Mouse (Mus musculus) CH12.LX (cell line): ENCODE data around the gene Cyth3. TPM values are rescaled to one million over a fixed set of nuclear protein-coding genes. Genes with fewer than 3 reads are reported as not detected.

ENCODE experiments used
- DNase-seq: peaks from one replicate; pipeline ENCODE4 v3.0.0-alpha.2; 2013; ENCODE audit errors: extremely low read depth
- H3K27ac ChIP-seq: 2 replicates; pipeline ENCODE4 v1.5.1; 2012; ENCODE audit warnings: low read depth, mild to moderate bottlenecking, control low read depth, moderate library complexity; ENCODE audit not compliant: insufficient read depth
- H3K27me3 ChIP-seq: replicated peaks from 2 replicates; pipeline ENCODE3; 2012; ENCODE audit warnings: inconsistent platforms
- H3K36me3 ChIP-seq, 2 experiments: replicated peaks in 1 of 2; 2 replicates each; pipeline versions ENCODE3 to v1.6.1; 2012; ENCODE audit warnings: inconsistent platforms in 1 of 2, low read length in 1 of 2, mild to moderate bottlenecking in 1 of 2, mixed read lengths in 1 of 2, moderate library complexity in 1 of 2; ENCODE audit not compliant: control insufficient read depth in 1 of 2, insufficient read depth in 1 of 2
- H3K4me1 ChIP-seq, 2 experiments: 2 replicates each; pipeline ENCODE4 v1.6.1; 2012; ENCODE audit warnings: inconsistent platforms in 1 of 2, moderate library complexity in 1 of 2; ENCODE audit not compliant: insufficient read depth in 2 of 2, control insufficient read depth in 1 of 2
- H3K4me2 ChIP-seq: 2 replicates; pipeline ENCODE4 v1.6.1; 2012; ENCODE audit warnings: low read depth, mild to moderate bottlenecking, control low read depth; ENCODE audit not compliant: poor library complexity, insufficient read depth, severe bottlenecking
- H3K4me3 ChIP-seq, 3 experiments: fragments of 150-350 bp in 1 of 3; sonication (generic) in 1 of 3; replicated peaks in 1 of 3; 2 replicates each; pipeline versions ENCODE3 to v1.5.1; 2011 to 2012; ENCODE audit warnings: low read depth in 2 of 3, low read length in 2 of 3, mild to moderate bottlenecking in 2 of 3, moderate library complexity in 2 of 3, control low read depth in 1 of 3, improper control_type of control experiment in 1 of 3, inconsistent platforms in 1 of 3, mixed read lengths in 1 of 3; ENCODE audit not compliant: poor library complexity in 1 of 3
- H3K79me2 ChIP-seq: replicated peaks from 2 replicates; pipeline ENCODE4 v1.6.1; 2012; ENCODE audit warnings: mild to moderate bottlenecking, moderate library complexity; ENCODE audit not compliant: control insufficient read depth, poor library complexity, insufficient read depth, severe bottlenecking; ENCODE audit errors: extremely low read depth
- H3K9ac ChIP-seq: 2 replicates; pipeline ENCODE4 v1.6.1; 2012; ENCODE audit warnings: low read depth, mild to moderate bottlenecking, control low read depth, moderate library complexity; ENCODE audit not compliant: insufficient read depth
- H3K9me3 ChIP-seq: replicated peaks from 2 replicates; pipeline ENCODE3; 2012; ENCODE audit warnings: low read length, inconsistent platforms, mixed read lengths
- BHLHE40 ChIP-seq: IDR thresholded peaks from 2 replicates; pipeline ENCODE4 v1.6.1; 2011; ENCODE audit warnings: mild to moderate bottlenecking, low read depth, low read length, improper control_type of control experiment
- CHD1 ChIP-seq: IDR thresholded peaks from 2 replicates; pipeline ENCODE4 v1.6.1; 2012; ENCODE audit warnings: low read depth, low read length, improper control_type of control experiment, inconsistent platforms
- CHD2 ChIP-seq: IDR thresholded peaks from 2 replicates; pipeline ENCODE4 v1.6.1; 2011; ENCODE audit warnings: low read length, improper control_type of control experiment
- CTCF ChIP-seq, 2 experiments: IDR thresholded peaks in 1 of 2; conservative IDR thresholded peaks in 1 of 2; 2 replicates each; pipeline ENCODE4 v1.5.1; 2011 to 2012; ENCODE audit warnings: low read depth in 2 of 2, low read length in 2 of 2, improper control_type of control experiment in 1 of 2, inconsistent platforms in 1 of 2, mild to moderate bottlenecking in 1 of 2, moderate library complexity in 1 of 2
- GABPA ChIP-seq: IDR thresholded peaks from 2 replicates; pipeline ENCODE4 v1.6.1; 2012; ENCODE audit warnings: low read depth, low read length, improper control_type of control experiment, inconsistent platforms; ENCODE audit not compliant: insufficient replicate concordance
- HCFC1 ChIP-seq: IDR thresholded peaks from 2 replicates; pipeline ENCODE4 v1.6.1; 2012; ENCODE audit warnings: low read depth, mild to moderate bottlenecking, inconsistent platforms, low read length, improper control_type of control experiment
- IRF4 ChIP-seq: IDR thresholded peaks from 2 replicates; pipeline ENCODE4 v1.6.1; 2014; ENCODE audit warnings: low read depth, mild to moderate bottlenecking, inconsistent platforms, low read length, improper control_type of control experiment
- JUN ChIP-seq: IDR thresholded peaks from 2 replicates; pipeline ENCODE4 v1.6.1; 2011; ENCODE audit warnings: low read depth, mild to moderate bottlenecking, low read length, improper control_type of control experiment, moderate library complexity; ENCODE audit not compliant: insufficient read depth
- MAFK ChIP-seq: IDR thresholded peaks from 2 replicates; pipeline ENCODE4 v1.6.1; 2011; ENCODE audit warnings: low read length, improper control_type of control experiment; ENCODE audit not compliant: insufficient replicate concordance
- MAX ChIP-seq: IDR thresholded peaks from 2 replicates; pipeline ENCODE4 v1.6.1; 2011; ENCODE audit warnings: low read length, improper control_type of control experiment
- MAZ ChIP-seq: IDR thresholded peaks from 2 replicates; pipeline ENCODE4 v1.6.1; 2012; ENCODE audit warnings: low read depth, mild to moderate bottlenecking, inconsistent platforms, low read length, improper control_type of control experiment, moderate library complexity
- MYC ChIP-seq: IDR thresholded peaks from 2 replicates; pipeline ENCODE4 v1.6.1; 2011; ENCODE audit warnings: low read depth, mild to moderate bottlenecking, improper control_type of control experiment, low read length
- NRF1 ChIP-seq: IDR thresholded peaks from 2 replicates; pipeline ENCODE4 v1.6.1; 2014; ENCODE audit warnings: low read depth, mild to moderate bottlenecking, inconsistent platforms, low read length, improper control_type of control experiment, moderate library complexity
- PAX5 ChIP-seq: IDR thresholded peaks from 2 replicates; pipeline ENCODE4 v1.6.1; 2012; ENCODE audit warnings: low read length, inconsistent platforms, mixed read lengths
- POLR2A ChIP-seq: IDR thresholded peaks from 2 replicates; pipeline ENCODE4 v1.6.1; 2011; ENCODE audit warnings: low read depth, mild to moderate bottlenecking, improper control_type of control experiment, low read length
- RCOR1 ChIP-seq: conservative IDR thresholded peaks from 2 replicates; pipeline ENCODE4 v1.6.1; 2012; ENCODE audit warnings: low read depth, mild to moderate bottlenecking, inconsistent platforms, low read length, improper control_type of control experiment
- SIN3A ChIP-seq: IDR thresholded peaks from 2 replicates; pipeline ENCODE4 v1.6.1; 2012; ENCODE audit warnings: low read length, improper control_type of control experiment, inconsistent platforms
- TBP ChIP-seq: conservative IDR thresholded peaks from 2 replicates; pipeline ENCODE4 v1.6.1; 2011; ENCODE audit warnings: low read depth, low read length, improper control_type of control experiment
- TCF12 ChIP-seq: IDR thresholded peaks from 2 replicates; pipeline ENCODE4 v1.6.1; 2014; ENCODE audit warnings: low read depth, mild to moderate bottlenecking, inconsistent platforms, low read length, improper control_type of control experiment
- UBTF ChIP-seq: IDR thresholded peaks from 2 replicates; pipeline ENCODE4 v1.6.1; 2012; ENCODE audit warnings: low read depth, mild to moderate bottlenecking, inconsistent platforms, low read length, improper control_type of control experiment, moderate library complexity
- ZC3H11A ChIP-seq: IDR thresholded peaks from 2 replicates; pipeline ENCODE4 v1.6.1; 2012; ENCODE audit warnings: low read depth, mild to moderate bottlenecking, inconsistent platforms, low read length, improper control_type of control experiment
- ZKSCAN1 ChIP-seq: IDR thresholded peaks from 2 replicates; pipeline ENCODE4 v1.6.1; 2012; ENCODE audit warnings: low read depth, inconsistent platforms, low read length, improper control_type of control experiment, borderline replicate concordance
- ZMIZ1 ChIP-seq: IDR thresholded peaks from 2 replicates; pipeline ENCODE4 v1.6.1; 2012; ENCODE audit warnings: low read depth, mild to moderate bottlenecking, inconsistent platforms, low read length, improper control_type of control experiment
- dilution Hi-C: fragments of 300-500 bp; cut with MboI; formaldehyde crosslinking; loops from 2 replicates; pipeline ENCODE4 v1.14.3; 2020; ENCODE audit warnings: low sequenced_read_pairs; ENCODE audit not compliant: extremely low pct_unique_long_range_greater_than_20kb, extremely low pct_ligation_motif_present
- in situ Hi-C: fragments of 300-500 bp; cut with MboI; formaldehyde crosslinking; loops from 3 replicates; pipeline ENCODE4 v1.14.3; 2019; ENCODE audit warnings: low sequenced_read_pairs, low pct_ligation_motif_present, low pct_unique_long_range_greater_than_20kb, mixed read lengths
- polyA plus RNA-seq: library from polyadenylated mRNA; unstranded; fragments of >175 nt; gene quantifications from 2 replicates; pipeline ENCODE4 v1.2.1, GENCODE M21; 2012; ENCODE audit warnings: low read depth; ENCODE audit not compliant: insufficient read length
- total RNA-seq, 2 experiments: library from RNA; depleted of rRNA; stranded (reverse); fragments of 300-350 nt in 1 of 2; fragments of >200 nt in 1 of 2; gene quantifications; 2 replicates each; pipeline ENCODE4 v1.2.3; 2012 to 2014

Gene Cyth3
- total and polyA plus RNA-seq, 3 experiments, result 3.3 to 5.4 (median 4.8) TPM

- Histone ChIP-seq H3K36me3 (no peaks in the 10 kb centered on the region), H3K9ac (no peak overlapping the region), H3K27ac (no peak overlapping the region), H3K9me3 (no peaks in the 10 kb centered on the region), H3K4me1 (peaks cover 6 to 10% of the 10 kb centered on the region in 2 experiments; a peak in 2 of 4 replicates), H3K27me3 (no peaks in the 10 kb centered on the region), H3K4me2 (no peak overlapping the region), H3K4me3 (no peak overlapping the region), H3K79me2 (no peaks in the 10 kb centered on the region)
- dilution Hi-C loops (no loop called here), in situ Hi-C loops (loop anchor here (5.0 kb wide), 1 partner anchor 33 kb away; the partner anchor contains the start of gene Cyth3)
- TF ChIP-seq MAFK (no peak), CHD2 (no peak), IRF4 (no peak), BHLHE40 (no peak), JUN (no peak), MAX (no peak), GABPA (no peak), MAZ (no peak), POLR2A (no peak), CHD1 (no peak), TBP (no peak), ZMIZ1 (no peak)
- no peak for DNase-seq
Observed at GRCm38 (mm10) chr5:143589108-143589507, 33.1 kb upstream of the Cyth3 start.

GRCm38 (mm10) chr5:143592926-143593325 lies 29.3 kb upstream of the Cyth3 start:
- no peaks in the 10 kb centered on the region for H3K27me3 ChIP-seq

More at GRCm38 (mm10) chr5:143592926-143593325, 29.3 kb upstream of the Cyth3 start:
- Histone ChIP-seq H3K4me3 (no peak overlapping the region), H3K4me1 (peaks cover 6 to 10% of the 10 kb centered on the region in 2 experiments; a peak in 2 of 4 replicates), H3K36me3 (no peaks in the 10 kb centered on the region), H3K4me2 (no peak overlapping the region), H3K9me3 (no peaks in the 10 kb centered on the region), H3K79me2 (no peaks in the 10 kb centered on the region), H3K27ac (no peak overlapping the region), H3K9ac (no peak overlapping the region)
- in situ Hi-C loops, result no loop called here
- no peak for DNase-seq
- TF ChIP-seq RCOR1 (no peak), TBP (no peak), ZKSCAN1 (no peak), NRF1 (no peak), MAZ (no peak), ZC3H11A (no peak), BHLHE40 (no peak), CHD1 (no peak), PAX5 (no peak), SIN3A (no peak), UBTF (no peak), CTCF (conservative IDR thresholded peaks at IDR 0.05 in 1 of 2, IDR thresholded peaks at IDR 0.05 in 1 of 2; ENCODE audit: low read depth in 2 of 2, low read length in 2 of 2) (no peak), TCF12 (no peak), ZMIZ1 (no peak), JUN (no peak), HCFC1 (no peak), POLR2A (no peak), GABPA (no peak), MYC (no peak)
- dilution Hi-C loops, result no loop called here
